Mouse (Mus musculus) liver, adult 2 months (tissue): ENCODE data around the gene Clcn7.

Experiments used
- CTCF ChIP-seq: fragments of 200-500 bp; IDR thresholded peaks from 2 replicates; pipeline ENCODE4 v1.5.1; 2011; ENCODE audit warnings: low read depth, low read length, control low read depth
- POLR2A ChIP-seq: fragments of 200-500 bp; IDR thresholded peaks from 2 replicates; pipeline ENCODE4 v1.6.1; 2011; ENCODE audit warnings: low read length, control low read depth; ENCODE audit not compliant: insufficient read depth; ENCODE audit errors: extremely low read depth

- no peak for TF ChIP-seq POLR2A
- no peak for TF ChIP-seq CTCF
Measured at GRCm38 (mm10) chr17:25184961-25185360, 51.8 kb downstream of the Clcn7 start.
